Mouse (Mus musculus) small intestine, adult 2 months (tissue): ENCODE results near the gene Noct.

Experiments used
- CTCF ChIP-seq: fragments of 200-500 bp; IDR thresholded peaks from 2 replicates; pipeline ENCODE4 v1.5.1; 2012; ENCODE audit warnings: low read depth, mild to moderate bottlenecking, control low read depth, inconsistent platforms, low read length, moderate library complexity, mixed read lengths; ENCODE audit not compliant: insufficient replicate concordance, insufficient read length; ENCODE audit errors: extremely low read depth
- POLR2A ChIP-seq: fragments of 200-500 bp; IDR thresholded peaks from 2 replicates; pipeline ENCODE4 v1.6.1; 2012; ENCODE audit warnings: low read depth, mild to moderate bottlenecking, control low read depth, inconsistent platforms, low read length, moderate library complexity

DNA sequence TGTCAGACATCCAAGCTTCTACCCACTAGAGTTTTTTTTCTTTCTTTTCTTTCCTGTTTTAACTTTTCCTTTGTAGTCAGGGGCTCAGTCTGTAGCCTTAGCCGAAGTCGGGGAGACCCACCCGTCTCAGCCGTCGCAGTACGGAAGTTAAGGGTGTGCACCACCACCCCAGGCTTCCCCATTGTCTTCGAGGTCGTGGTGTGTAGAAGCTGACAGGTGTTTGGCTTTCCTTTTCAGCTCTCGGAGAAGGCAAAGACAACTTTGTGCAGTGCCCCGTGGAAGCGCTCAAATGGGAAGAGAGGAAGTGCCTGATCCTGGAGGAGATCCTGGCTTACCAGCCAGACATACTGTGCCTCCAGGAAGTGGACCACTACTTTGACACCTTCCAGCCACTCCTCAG lies 25.2 kb downstream of the Noct start:
- TF ChIP-seq CTCF: no peak
- no peak for TF ChIP-seq POLR2A
